Mouse (Mus musculus): ENCODE measurements around the gene Fam89b.
"Not testable (repeated sequence)": the region's sequence is repeated elsewhere in the genome, so short reads cannot be mapped to it uniquely, and the experiment has no call there.

Fam89b gene

DNA sequence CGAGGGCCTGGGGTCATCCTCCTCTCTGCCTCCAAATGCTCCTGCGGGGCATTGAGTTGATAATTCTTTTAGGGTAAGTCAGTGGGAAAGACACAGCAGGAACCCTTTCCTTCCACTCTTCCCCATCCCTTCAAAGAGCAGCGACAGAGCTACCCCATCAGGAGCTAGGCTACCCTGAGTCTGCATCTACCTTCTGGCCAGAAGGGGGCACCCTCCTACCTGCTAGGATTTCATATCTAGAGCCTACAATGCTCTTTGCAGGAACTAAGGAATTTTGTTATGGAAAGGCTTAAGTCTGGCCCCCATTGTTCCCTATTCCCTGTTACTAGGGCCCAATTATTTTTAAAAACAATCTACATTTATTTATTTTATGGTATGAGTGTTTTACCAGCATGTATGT, 18.2 kb downstream of the Fam89b start:
- DNase-seq (ENCODE audit: low spot score), result no peak

DNA sequence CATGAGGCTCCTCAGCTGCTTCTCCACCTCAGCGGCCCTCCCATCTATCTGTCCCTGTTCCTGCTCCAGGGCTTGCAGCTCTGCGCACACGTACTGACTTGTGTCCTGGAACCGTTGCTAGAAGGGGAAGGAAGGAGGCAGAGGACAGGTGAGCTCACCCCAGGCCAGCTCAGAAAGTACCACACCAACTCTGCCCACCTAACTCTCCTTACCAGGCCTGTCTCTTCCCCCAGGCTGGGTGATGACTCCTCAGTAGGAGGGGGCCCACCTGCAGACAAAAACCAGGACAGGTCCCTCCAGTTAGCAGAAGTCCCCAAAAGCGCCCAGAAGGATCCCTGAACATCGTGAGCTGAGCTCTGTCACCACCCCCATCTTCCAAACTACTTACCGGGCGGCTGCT, 18.9 kb downstream of the Fam89b start:
- DNase-seq (ENCODE audit: low spot score), result no peak

DNA sequence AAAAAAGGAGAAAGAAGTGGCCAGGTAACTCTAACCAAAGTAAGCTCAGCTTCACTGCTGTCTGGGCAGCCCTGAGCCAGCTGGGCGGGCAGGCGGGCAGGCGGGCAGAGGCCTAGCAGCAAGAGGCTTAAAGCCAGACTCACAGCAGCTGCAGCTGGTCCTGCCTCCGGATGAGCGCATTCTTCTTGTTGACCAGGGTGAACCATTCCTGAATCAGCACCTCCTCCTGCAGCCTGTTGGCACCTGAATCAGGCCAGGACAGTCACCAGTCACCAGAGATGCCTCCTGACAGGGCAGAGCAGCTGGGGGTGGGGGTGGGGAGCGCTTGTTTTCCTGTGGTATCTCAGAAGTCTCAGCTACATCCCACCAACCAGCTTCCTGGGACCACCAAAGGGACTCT, 19.4 kb downstream of the Fam89b start:
- DNase-seq (ENCODE audit: low spot score), result no peak

DNA sequence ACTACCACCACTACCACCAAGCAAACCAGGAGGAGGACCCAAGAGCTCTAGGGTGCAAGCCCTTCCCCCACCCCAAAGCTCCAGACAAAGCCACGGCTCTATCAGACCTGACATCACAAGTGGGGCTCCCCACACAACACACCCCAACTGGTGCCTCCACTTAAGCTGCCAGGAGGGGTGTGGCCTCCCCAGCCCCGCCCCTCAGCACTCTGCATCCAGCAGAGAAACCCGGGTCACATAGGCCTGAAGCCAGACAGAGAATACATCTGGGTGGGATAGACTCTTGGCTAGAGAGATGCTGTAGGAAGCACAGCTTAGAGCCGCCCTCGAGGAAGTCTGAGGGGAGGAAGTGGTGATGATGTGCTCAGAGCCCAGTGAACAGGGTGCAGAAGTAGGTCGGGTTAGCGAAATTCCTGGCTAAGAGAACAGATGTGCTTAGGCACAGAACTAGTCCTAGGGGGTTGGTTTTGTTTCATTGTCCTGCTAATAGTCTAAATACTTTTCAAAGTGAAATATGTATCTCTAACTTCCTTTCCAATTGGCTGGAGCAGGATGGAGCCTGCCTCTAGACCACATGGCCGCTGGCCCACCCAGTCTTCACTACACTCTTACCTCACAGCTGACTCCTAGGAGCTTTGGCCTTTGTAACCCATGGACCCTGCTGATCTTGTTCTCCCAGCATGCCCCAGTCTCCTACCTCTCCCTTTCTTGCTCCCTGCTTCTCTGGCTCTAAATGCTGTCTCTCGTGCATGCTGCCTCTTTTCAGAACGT, 24.5 kb downstream of the Fam89b start:
- no peak for DNase-seq (ENCODE audit: low spot score)

GRCm38 (mm10) chr19:5704163-5704800, 25.2 kb downstream of the Fam89b start, which contains the start of gene Kcnk7:
Kcnk7 (plus strand) TSS chr19:5704367.
- DNase-seq (ENCODE audit: low spot score), result no peak

- no peak for DNase-seq (ENCODE audit: low spot score)
These were observed 33.5 kb downstream of the Fam89b start for GRCm38 (mm10) chr19:5695849-5696462.

DNA sequence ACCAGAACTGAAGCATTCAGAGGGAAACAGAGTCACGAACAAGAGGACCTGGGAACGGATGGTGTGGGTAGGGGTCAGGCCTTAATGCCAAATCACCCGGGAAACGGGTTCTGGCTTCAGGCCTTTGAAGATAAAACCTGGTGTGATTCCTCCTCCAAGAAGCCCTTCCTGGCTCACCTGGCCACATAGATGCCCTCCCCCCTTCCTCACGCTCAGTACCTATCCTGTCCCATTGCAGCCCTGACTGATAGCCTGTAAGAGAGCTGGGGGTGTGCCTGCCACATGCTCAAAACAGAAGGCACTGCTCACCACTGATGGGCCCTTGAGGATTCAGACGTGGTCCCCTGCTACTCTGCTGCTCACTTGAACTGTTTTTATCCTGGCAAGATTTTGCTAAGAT, 35.7 kb downstream of the Fam89b start:
- DNase-seq (ENCODE audit: low spot score), result no peak

- DNase-seq (ENCODE audit: low spot score), result no peak
These were observed 36.5 kb downstream of the Fam89b start for GRCm38 (mm10) chr19:5692913-5693396.

- DNase-seq (ENCODE audit: low spot score), result no peak
These were observed 37.2 kb downstream of the Fam89b start for GRCm38 (mm10) chr19:5692086-5692912.

- DNase-seq (ENCODE audit: low spot score), result no peak
These were observed 37.9 kb downstream of the Fam89b start for GRCm38 (mm10) chr19:5691601-5692000.

DNA sequence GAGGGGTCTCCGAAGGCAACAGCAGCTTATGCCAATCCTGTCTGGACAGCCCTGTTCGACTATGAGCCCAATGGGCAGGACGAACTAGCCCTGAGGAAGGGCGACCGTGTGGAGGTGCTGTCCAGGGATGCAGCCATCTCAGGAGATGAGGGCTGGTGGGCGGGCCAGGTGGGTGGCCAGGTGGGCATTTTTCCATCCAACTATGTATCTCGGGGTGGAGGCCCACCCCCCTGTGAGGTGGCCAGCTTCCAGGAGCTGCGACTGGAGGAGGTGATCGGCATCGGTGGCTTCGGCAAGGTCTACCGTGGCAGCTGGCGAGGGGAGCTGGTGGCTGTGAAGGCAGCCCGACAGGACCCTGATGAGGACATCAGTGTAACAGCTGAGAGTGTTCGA, 39.1 kb downstream of the Fam89b start:
- DNase-seq (ENCODE audit: low spot score), result no peak

DNA sequence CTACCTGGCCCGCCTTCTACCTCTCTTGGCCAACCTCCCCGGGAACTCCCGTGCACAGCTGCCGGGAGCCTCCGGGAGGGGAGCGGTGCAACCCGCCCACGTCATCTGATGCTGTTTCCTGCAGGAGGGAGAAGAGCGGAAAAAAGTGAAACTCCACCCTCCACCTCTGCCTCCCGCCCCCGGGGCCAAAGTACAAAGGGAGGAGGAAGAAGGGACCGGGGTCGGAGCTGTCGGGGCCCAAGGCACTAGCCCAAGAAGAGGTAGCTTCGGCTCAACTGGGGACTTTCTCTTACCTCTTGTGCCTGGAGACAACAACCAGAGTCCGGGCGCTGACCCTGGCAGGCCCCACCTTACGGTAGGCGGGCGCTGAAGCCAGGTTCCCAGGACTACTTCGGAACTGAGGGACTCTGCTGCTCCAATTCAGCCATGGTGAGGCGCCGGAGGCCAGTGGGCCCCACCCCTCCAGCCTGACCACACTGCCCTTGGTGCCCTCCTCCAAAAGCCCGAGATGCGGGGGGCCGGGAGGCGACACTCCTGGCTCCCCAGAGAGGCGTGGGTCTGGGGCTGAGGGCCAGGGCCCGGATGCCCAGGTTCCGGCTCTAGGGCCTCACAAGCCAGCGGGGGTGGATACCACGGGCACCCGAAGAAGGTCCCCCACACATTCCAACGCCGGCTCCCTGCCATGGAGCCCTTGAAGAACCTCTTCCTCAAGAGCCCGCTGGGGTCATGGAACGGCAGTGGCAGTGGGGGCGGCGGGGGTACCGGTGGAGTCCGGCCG, 39.7 kb downstream of the Fam89b start:
- peak; percentile 64 for DNase-seq (ENCODE audit: low spot score)

GRCm38 (mm10) chr19:5689088-5689428, 40.4 kb downstream of the Fam89b start:
- no peak for DNase-seq (ENCODE audit: low spot score)

GRCm38 (mm10) chr19:5688200-5689087, 41.0 kb downstream of the Fam89b start, which contains the start of the genes Map3k11 and Pcnx3:
Map3k11 (plus strand) TSS chr19:5688742.
Pcnx3 (minus strand) TSS chr19:5688908.
- peak; percentile 92 for DNase-seq (ENCODE audit: low spot score)

DNA sequence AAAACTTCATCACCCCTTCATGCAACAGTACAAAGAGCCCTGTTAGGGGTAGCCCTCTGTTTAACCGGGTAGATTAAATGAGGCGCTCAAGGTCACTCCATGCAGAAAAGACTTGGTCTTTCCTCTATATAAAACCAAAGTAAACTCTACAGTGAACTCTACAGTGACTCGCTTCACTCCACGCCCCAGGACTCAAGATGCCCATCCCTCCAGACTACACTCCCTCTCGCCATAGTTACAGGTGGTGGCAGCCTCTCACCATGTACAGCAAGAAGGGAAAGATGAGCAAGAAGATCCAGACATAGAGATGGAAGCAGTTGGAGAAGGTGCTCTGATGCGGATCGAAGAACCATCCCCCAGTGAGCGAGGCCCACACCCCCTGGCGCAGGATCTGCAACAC, 41.7 kb downstream of the Fam89b start:
- DNase-seq (ENCODE audit: low spot score), result no peak

- not testable (repeated sequence) for DNase-seq (ENCODE audit: low spot score)
These were observed 42.5 kb downstream of the Fam89b start for GRCm38 (mm10) chr19:5686954-5687353.

DNA sequence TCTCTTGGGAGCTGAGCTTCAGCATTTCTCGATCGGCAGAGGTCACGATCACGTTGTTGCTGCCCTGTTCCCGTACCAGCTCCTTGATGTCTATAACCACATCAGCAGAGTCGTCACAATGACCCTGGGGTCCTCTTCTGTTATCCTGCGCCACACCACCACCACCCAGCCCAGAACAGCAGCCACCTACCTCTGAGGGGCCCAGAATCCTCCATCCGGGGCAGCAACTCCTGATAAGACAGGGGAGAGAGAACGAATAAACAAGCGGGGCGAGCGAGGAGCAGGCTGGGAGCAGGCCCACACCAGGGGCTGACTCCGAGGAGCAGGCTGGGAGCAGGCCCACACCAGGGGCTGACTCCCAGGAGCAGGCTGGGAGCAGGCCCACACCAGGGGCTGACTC, 43.0 kb downstream of the Fam89b start:
- DNase-seq (ENCODE audit: low spot score), result no peak

DNA sequence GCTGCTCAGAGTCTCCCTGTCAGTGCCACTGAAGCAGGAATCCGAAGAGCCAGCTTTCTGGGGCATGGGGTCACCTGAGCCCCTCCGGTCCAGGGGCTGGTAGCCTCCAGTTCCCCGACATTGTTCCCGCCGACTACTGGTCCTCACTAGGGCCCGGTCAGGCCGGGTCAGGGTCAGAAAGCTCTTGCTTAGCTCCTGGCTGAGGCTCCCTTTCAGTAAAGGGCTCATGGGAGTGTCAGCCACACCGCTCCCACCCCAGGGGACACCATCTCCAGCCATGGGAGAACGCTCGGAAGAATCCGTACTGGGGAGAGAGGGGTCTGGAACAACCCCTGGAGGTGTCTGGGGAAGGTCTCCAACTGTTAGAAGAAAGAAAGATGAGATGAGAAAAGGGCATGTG, 43.6 kb downstream of the Fam89b start:
- DNase-seq (ENCODE audit: low spot score), result no peak

- no peak for DNase-seq (ENCODE audit: low spot score)
These were observed 44.0 kb downstream of the Fam89b start for GRCm38 (mm10) chr19:5685431-5685830.

- no peak for DNase-seq (ENCODE audit: low spot score)
These were observed 44.5 kb downstream of the Fam89b start for GRCm38 (mm10) chr19:5684985-5685384.
